ENCODE assay signal across 9 mouse cellular contexts in the genomic region with DNA sequence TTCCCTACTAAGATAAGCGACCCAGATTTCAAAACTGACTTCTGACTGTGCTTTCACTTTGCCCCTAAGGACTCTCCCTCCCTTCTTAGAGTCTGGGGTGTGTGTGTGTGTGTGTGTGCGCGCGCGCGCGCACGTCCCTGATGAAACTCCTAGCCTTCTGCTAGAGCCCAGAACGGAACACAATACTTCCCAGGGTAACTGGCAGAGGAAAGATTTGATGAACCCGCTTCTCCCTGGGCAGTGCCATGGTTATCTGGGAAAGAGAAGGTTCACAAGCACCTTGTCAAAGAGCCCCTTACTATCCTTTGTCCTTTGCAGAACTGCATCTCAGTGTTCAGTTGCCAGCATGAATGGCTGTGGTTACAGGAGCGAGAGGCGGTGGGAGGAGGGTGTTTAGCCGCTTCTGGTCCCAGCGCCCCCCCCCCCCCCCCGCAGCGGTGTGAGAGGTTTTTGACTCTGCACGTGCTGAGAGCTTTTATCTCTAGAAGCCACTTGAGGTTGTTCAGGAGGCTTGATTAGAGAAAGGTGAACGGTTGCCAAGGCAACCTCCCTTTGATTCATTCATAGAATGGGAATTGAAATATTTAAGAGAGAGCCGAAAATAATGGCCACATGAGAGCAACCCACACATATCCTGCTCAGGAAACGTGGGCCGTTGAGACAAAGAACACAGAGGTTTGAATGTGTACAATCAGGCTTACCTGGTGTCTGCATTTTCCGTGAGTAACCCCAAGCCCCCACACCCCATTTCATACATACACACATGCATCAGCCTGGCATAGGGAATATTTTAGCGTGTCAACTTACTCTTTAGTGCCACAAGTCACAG.
DNase-seq lines count a peak whose midpoint lies in the region; ATAC-seq lines count a peak whose summit lies in the region.
"Had no signal": no experiment of that assay in that cellular context is flagged by ENCODE, and none has a peak within 500 bp of the region (broad histone marks: within the 10 kb centered on the region; RNA-seq: fewer than 3 reads in every experiment).

No protein-coding gene starts in this region.

- peak; percentile 32 for DNase-seq in layer of hippocampus, adult 11-12 months (ENCODE audit: low spot score)
- no peak for DNase-seq in layer of hippocampus, postnatal 10 days (ENCODE audit: low spot score in 2 of 2)
- peak; percentile 46 for DNase-seq in embryo, embryonic 11 days
- DNase-seq in thymus, postnatal 4 days = peak; percentile 46
- DNase-seq in frontal cortex, postnatal 36 days (ENCODE audit: low spot score in 2 of 2) = no peak
- no peak for DNase-seq in kidney, postnatal 36 days

- H3K27ac ChIP-seq in midbrain, embryonic 15.5 days = peak overlapping the region; percentile 88
- H3K27ac ChIP-seq: liver, embryonic 14.5 days had no signal

- 27% methylated on average over 22 of the region's 23 CpGs for WGBS in midbrain, embryonic 15.5 days

- peak; percentile 90 for ATAC-seq in inflammation-experienced regulatory T-cells, adult 6 months
- peak; percentile 88 for ATAC-seq in midbrain, embryonic 15.5 days (replicated peaks)

- H3K9ac ChIP-seq in midbrain, embryonic 15.5 days = no peak overlapping the region
- H3K9ac ChIP-seq: liver, embryonic 14.5 days had no signal

- no peaks in the 10 kb centered on the region for H3K27me3 ChIP-seq in midbrain, embryonic 15.5 days (replicated peaks)

- H3K36me3 ChIP-seq in midbrain, embryonic 15.5 days (replicated peaks) = no peaks in the 10 kb centered on the region

- H3K4me1 ChIP-seq in midbrain, embryonic 15.5 days = peaks cover 38% of the 10 kb centered on the region

- no peak overlapping the region for H3K4me3 ChIP-seq in midbrain, embryonic 15.5 days

- H3K9me3 ChIP-seq in midbrain, embryonic 15.5 days = no peaks in the 10 kb centered on the region

- peak overlapping the region; percentile 33 for H3K4me2 ChIP-seq in midbrain, embryonic 15.5 days

Comparison
In these comparisons a context has a peak if more than half of its experiments do, and no peak if none do; other contexts are left out.
1. DNase-seq: peak in layer of hippocampus, adult 11-12 months (single experiment), embryo, embryonic 11 days (single experiment) and thymus, postnatal 4 days (single experiment); none in layer of hippocampus, postnatal 10 days (0 of 2), frontal cortex, postnatal 36 days (0 of 2) and kidney, postnatal 36 days (0 of 2).